Mouse (Mus musculus): ENCODE results near the gene Pcsk7. TPM values are rescaled to one million over a fixed set of nuclear protein-coding genes. Genes with fewer than 3 reads are reported as not detected.
A peak's percentile ranks its signal among the peaks of the same experiment; 100 is the strongest.

Pcsk7 gene
- polyA plus RNA-seq, 1 experiment = 22.3 TPM

- no peak for TF ChIP-seq POLR2A (IDR thresholded peaks at IDR 0.05; ENCODE audit: borderline replicate concordance, low read depth, low read length)
- H3K27ac ChIP-seq (ENCODE audit: insufficient read depth, low read depth, low read length) = no peak overlapping the region
- H3K4me3 ChIP-seq (ENCODE audit: insufficient read depth, low read length) = no peak overlapping the region
- H3K4me1 ChIP-seq (ENCODE audit: control insufficient read depth, insufficient read depth, low read length) = peaks cover 14% of the 10 kb centered on the region
Measured at GRCm38 (mm10) chr9:45945721-45946120, 39.4 kb downstream of the Pcsk7 start.

DNA sequence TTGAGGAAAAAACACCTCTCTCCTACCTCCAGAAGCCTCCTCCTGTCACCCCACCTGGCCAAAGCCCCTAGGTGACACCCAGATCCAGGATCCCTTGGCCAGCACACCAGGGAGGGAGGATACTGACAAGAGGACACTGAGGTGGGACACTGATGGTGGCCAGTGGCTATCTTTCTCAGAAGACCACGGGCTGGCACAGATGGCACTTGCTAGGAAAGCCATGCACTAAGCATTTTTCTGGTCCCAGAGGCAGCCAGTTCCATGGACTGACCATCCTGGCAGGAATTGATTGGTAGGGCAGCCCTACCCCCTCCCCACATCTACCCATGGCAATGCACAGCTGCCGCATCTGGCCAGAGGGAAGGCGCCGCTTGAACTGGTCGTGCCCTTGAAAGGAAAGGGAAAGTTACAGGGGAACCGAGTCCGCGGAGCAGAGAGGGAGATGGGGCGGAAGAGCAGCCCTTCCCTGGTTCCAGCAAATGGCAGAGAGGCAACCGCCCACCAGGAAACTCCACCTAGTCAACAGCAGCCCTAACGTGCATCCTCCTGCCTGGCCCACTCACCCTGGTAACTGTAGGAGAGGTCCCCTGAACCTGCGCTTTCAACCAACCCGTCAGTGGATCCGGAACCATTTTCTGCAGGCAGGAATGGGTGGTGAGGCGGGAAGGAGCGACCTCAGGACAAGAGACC lies 40.0 kb downstream of the Pcsk7 start:
- H3K27ac ChIP-seq (ENCODE audit: insufficient read depth, low read depth, low read length) = no peak overlapping the region
- H3K4me3 ChIP-seq (ENCODE audit: insufficient read depth, low read length) = no peak overlapping the region
- peaks cover 14% of the 10 kb centered on the region for H3K4me1 ChIP-seq (ENCODE audit: control insufficient read depth, insufficient read depth, low read length)
- TF ChIP-seq POLR2A (IDR thresholded peaks at IDR 0.05; ENCODE audit: borderline replicate concordance, low read depth, low read length) (no peak), CTCF (IDR thresholded peaks at IDR 0.05; ENCODE audit: low read depth, low read length) (no peak)

- TF ChIP-seq POLR2A (IDR thresholded peaks at IDR 0.05; ENCODE audit: borderline replicate concordance, low read depth, low read length) (no peak), CTCF (IDR thresholded peaks at IDR 0.05; ENCODE audit: low read depth, low read length) (no peak)
- peaks cover 14% of the 10 kb centered on the region for H3K4me1 ChIP-seq (ENCODE audit: control insufficient read depth, insufficient read depth, low read length)
- no peak overlapping the region for H3K27ac ChIP-seq (ENCODE audit: insufficient read depth, low read depth, low read length)
- H3K4me3 ChIP-seq (ENCODE audit: insufficient read depth, low read length) = no peak overlapping the region
Measured at GRCm38 (mm10) chr9:45946872-45947183, 40.5 kb downstream of the Pcsk7 start.

GRCm38 (mm10) chr9:45952057-45952456 lies 45.8 kb downstream of the Pcsk7 start:
- Histone ChIP-seq H3K4me1 (ENCODE audit: control insufficient read depth, insufficient read depth, low read length) (peaks cover 11% of the 10 kb centered on the region), H3K4me3 (ENCODE audit: insufficient read depth, low read length) (no peak overlapping the region), H3K27ac (ENCODE audit: insufficient read depth, low read depth, low read length) (no peak overlapping the region)
- TF ChIP-seq POLR2A (IDR thresholded peaks at IDR 0.05; ENCODE audit: borderline replicate concordance, low read depth, low read length) = no peak
- no peak for TF ChIP-seq CTCF (IDR thresholded peaks at IDR 0.05; ENCODE audit: low read depth, low read length)

- Histone ChIP-seq H3K4me1 (ENCODE audit: control insufficient read depth, insufficient read depth, low read length) (peaks cover 11% of the 10 kb centered on the region), H3K4me3 (ENCODE audit: insufficient read depth, low read length) (peak overlapping the region; percentile 66), H3K27ac (ENCODE audit: insufficient read depth, low read depth, low read length) (no peak overlapping the region)
- TF ChIP-seq POLR2A (IDR thresholded peaks at IDR 0.05; ENCODE audit: borderline replicate concordance, low read depth, low read length) (no peak), CTCF (IDR thresholded peaks at IDR 0.05; ENCODE audit: low read depth, low read length) (no peak)
Measured at GRCm38 (mm10) chr9:45952890-45953289, 46.6 kb downstream of the Pcsk7 start.

- peaks cover 17% of the 10 kb centered on the region for H3K4me1 ChIP-seq (ENCODE audit: control insufficient read depth, insufficient read depth, low read length)
- H3K4me3 ChIP-seq (ENCODE audit: insufficient read depth, low read length) = peak overlapping the region; percentile 66
- H3K27ac ChIP-seq (ENCODE audit: insufficient read depth, low read depth, low read length) = peak overlapping the region; percentile 3; the same call in 1 of the 2 replicates
- TF ChIP-seq CTCF (IDR thresholded peaks at IDR 0.05; ENCODE audit: low read depth, low read length) (no peak), POLR2A (IDR thresholded peaks at IDR 0.05; ENCODE audit: borderline replicate concordance, low read depth, low read length) (no peak)
Measured at GRCm38 (mm10) chr9:45953511-45954293, 47.4 kb downstream of the Pcsk7 start.

DNA sequence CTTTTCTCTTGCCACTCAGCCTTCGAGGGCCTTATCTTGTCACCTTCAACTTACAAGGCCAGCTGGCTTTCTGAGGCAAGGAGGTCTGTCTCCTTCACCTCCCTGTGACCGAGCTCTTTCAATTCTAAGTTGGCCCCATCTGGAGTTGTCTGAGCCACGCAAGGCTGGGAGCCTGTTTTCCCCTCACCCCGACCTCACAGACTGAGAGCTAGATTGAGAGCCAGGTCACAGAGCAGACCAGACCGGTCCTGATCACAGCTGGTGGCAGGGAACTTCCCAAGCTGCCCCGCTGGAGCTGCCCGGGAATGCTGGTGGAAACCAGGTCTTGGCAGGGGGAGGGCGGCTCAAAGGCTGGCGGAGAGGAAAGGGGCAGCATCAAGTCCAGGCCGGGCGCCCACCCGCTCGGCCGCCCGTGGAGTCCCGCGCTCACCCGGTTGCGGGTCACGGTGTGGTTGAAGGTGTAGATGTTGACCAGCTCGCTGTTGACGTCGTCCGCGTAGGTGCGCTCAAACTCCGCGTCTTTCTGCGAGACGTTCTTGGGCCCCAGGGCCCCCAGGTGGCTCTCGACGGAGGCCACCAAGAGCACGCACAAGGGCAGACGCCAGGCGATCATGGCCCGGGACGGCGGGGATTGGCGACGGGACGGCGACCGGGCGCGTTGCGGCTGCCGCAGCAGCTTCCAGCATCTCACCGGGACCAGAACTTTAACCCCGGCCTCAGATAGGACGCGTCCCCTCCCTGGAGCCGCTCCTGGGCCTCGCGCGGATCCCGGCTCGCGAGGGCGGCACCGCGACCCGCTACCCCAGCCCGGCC lies 48.2 kb downstream of the Pcsk7 start:
- Histone ChIP-seq H3K4me1 (ENCODE audit: control insufficient read depth, insufficient read depth, low read length) (peaks cover 23% of the 10 kb centered on the region), H3K27ac (ENCODE audit: insufficient read depth, low read depth, low read length) (peak overlapping the region; percentile 30), H3K4me3 (ENCODE audit: insufficient read depth, low read length) (peak overlapping the region; percentile 66)
- TF ChIP-seq CTCF (IDR thresholded peaks at IDR 0.05; ENCODE audit: low read depth, low read length) (no peak), POLR2A (IDR thresholded peaks at IDR 0.05; ENCODE audit: borderline replicate concordance, low read depth, low read length) (no peak)

DNA sequence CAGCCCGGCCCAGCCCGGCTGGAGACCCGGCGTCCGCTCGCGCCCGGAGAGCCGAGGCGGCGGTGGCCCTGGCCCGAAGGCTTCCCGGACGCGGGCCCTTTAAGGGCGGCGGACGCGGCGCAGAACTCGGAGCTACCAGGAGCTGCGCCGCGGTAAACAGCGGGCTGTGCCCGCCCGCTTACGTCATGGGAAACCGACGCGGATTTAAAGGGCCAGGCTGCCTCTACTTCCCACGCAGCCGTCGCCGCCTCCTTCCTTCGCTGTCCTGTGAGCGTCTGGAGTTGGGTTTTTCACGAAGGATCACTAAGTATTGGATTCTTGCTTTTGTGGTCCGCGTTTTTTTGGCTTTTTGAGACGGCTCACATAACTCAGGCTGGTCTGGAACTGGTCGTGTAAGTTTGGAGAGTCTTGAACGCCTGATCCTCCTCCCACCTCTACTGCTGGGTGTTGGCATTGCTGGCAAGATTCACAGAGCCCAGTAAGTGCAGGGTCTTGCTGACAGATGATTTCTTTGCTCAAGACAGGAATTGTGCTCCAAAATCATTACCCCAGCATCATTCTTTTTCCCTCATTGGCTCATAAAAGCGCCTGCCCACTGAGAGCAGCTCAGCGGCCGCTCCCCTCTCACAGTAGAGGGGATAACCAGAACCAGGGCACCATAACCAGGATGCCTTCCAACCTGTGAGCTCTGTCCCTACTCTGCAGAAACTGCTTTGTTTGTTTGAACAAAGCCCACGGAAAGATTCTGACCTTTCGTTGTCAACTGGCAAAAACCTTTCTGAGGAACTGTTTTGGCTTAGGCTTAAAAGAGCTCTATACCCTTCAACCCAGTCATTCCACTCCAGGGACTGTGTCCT lies 49.0 kb downstream of the Pcsk7 start, which contains the start of gene Sidt2:
Sidt2 (minus strand) TSS at position 152 of the 857 bp plus-strand sequence.
- Histone ChIP-seq H3K27ac (ENCODE audit: insufficient read depth, low read depth, low read length) (peak within 1 kb of the TSS; percentile 30), H3K4me3 (ENCODE audit: insufficient read depth, low read length) (peak within 1 kb of the TSS; percentile 66), H3K4me1 (ENCODE audit: control insufficient read depth, insufficient read depth, low read length) (peaks cover 30% of the 10 kb centered on the region)
- TF ChIP-seq POLR2A (IDR thresholded peaks at IDR 0.05; ENCODE audit: borderline replicate concordance, low read depth, low read length) = no peak
- TF ChIP-seq CTCF (IDR thresholded peaks at IDR 0.05; ENCODE audit: low read depth, low read length) = no peak

All from bone marrow macrophage, adult 2 months (primary cell).